Mouse (Mus musculus) heart, postnatal 0 days (tissue): ENCODE measurements around the gene Adar. TPM values are rescaled to one million over a fixed set of nuclear protein-coding genes. Genes with fewer than 3 reads are reported as not detected.

ENCODE experiments used
- ATAC-seq: fragments of 200-750 bp; cut with Nextera tagmentation; 2 replicates; pipeline ENCODE4 v1.8.0; 2017; ENCODE audit warnings: low read depth, moderate number of reproducible peaks, moderate library complexity; ENCODE audit not compliant: insufficient read depth
- DNase-seq: peaks from one replicate; pipeline ENCODE4 v3.0.0-alpha.2; 2016; ENCODE audit warnings: low spot score
- H3K27ac ChIP-seq: fragments of 300-500 bp; sonication (generic); 2 replicates; pipeline ENCODE4 v1.5.1; 2014; ENCODE audit warnings: low read depth, mild to moderate bottlenecking
- H3K27me3 ChIP-seq: fragments of 300-500 bp; sonication (generic); 2 replicates; pipeline ENCODE4 v1.6.1; 2014; ENCODE audit warnings: low read length, mixed read lengths; ENCODE audit not compliant: control insufficient read depth, insufficient read depth
- H3K36me3 ChIP-seq: fragments of 300-500 bp; sonication (generic); replicated peaks from 2 replicates; pipeline ENCODE4 v1.6.1; 2014; ENCODE audit warnings: low read length, mixed read lengths; ENCODE audit not compliant: control insufficient read depth, insufficient read depth
- H3K4me1 ChIP-seq: fragments of 300-500 bp; sonication (generic); 2 replicates; pipeline ENCODE4 v1.6.1; 2014; ENCODE audit warnings: antibody characterized with exemption; ENCODE audit not compliant: control insufficient read depth, insufficient read depth
- H3K4me2 ChIP-seq: fragments of 300-500 bp; sonication (generic); 2 replicates; pipeline ENCODE4 v1.6.1; 2014; ENCODE audit warnings: low read depth, mild to moderate bottlenecking, low read length, moderate library complexity
- H3K4me3 ChIP-seq: fragments of 300-500 bp; sonication (generic); 2 replicates; pipeline ENCODE4 v1.5.1; 2014; ENCODE audit warnings: low read depth, low read length
- H3K9ac ChIP-seq: fragments of 300-500 bp; sonication (generic); replicated peaks from 2 replicates; pipeline ENCODE4 v1.6.1; 2014; ENCODE audit warnings: low read depth, low read length, mixed read lengths
- H3K9me3 ChIP-seq: fragments of 300-500 bp; sonication (generic); replicated peaks from 2 replicates; pipeline ENCODE4 v1.6.1; 2016; ENCODE audit warnings: low read length; ENCODE audit not compliant: control insufficient read depth
- CTCF ChIP-seq: IDR thresholded peaks from 2 replicates; pipeline ENCODE4 v1.5.1; 2016; ENCODE audit warnings: antibody characterized with exemption, control low read depth, low read depth
- EP300 ChIP-seq: IDR thresholded peaks from 2 replicates; pipeline ENCODE4 v1.6.1; 2016; ENCODE audit warnings: antibody characterized with exemption, low read depth
- WGBS: fragments of 180-500 bp; shearing (Covaris S2); extraction: QIAGEN DNeasy Blood & Tissue Kit; methylation state at CpG from one replicate; pipeline ENCODE4 v1.1.7; 2014; 5-methylcytosine and 5-hydroxymethylcytosine counted together
- polyA plus RNA-seq: library from polyadenylated mRNA; unstranded; fragments of >200 nt; fragmentation: Nextera tagmentation; extraction: Ambion mirVana; gene quantifications from 2 replicates; pipeline ENCODE4 v1.2.1, GENCODE M21; 2015
- total RNA-seq: library from RNA; depleted of rRNA; stranded (reverse); fragments of >200 nt; gene quantifications from 2 replicates; pipeline ENCODE4 v1.2.3, GENCODE M21; 2014; ENCODE audit warnings: low replicate concordance

The Adar gene
- total and polyA plus RNA-seq, 2 experiments from 2014 or later: 4.4 to 36.7 TPM

DNA sequence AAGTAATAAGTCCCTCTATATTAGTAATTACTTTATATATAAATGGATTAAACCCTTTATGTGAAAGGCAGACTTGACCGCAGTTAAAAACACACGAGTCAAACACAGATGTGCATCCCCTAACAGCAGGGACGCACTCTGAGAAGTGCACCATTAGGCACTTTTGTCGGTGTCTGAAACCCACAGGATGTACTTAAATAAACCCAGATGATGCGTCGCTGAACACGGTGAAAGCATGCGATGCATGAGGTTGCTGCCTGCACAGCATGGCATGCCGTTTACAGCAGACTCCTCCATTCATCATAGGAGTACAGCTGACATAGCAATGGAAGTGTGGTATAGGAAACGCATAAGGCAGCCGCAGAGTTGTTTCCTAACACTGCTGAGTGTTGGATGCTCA lies 14.4 kb upstream of the Adar start:
- Histone ChIP-seq H3K27ac (no peak overlapping the region), H3K4me1 (no peaks in the 10 kb centered on the region), H3K9me3 (no peaks in the 10 kb centered on the region), H3K4me2 (no peak overlapping the region), H3K27me3 (no peaks in the 10 kb centered on the region), H3K9ac (no peak overlapping the region), H3K4me3 (no peak overlapping the region), H3K36me3 (no peaks in the 10 kb centered on the region)
- TF ChIP-seq CTCF (no peak), EP300 (no peak)
- WGBS: 78% methylated on average over 11 of the region's 11 CpGs
- ATAC-seq: no peak
- DNase-seq: no peak

DNA sequence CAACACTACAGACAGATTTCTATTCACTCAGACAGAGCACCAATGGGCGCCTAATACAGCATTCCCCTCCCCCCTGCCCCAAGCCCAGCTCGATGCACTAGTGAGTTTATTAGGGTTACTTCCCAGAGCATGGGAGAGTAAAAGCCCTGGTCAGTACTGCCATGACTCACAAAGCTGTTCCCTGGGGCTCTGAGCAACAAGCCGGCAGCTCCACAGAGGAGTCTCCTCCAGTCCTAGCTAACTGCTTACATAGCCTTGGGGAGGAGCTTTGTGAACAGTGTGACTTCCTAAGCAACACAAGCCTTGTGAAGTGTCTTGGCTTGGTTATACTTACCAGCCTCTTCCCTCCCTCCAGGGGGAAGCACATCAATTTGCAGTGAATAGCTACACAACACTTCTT lies 11.2 kb upstream of the Adar start:
- no peaks in the 10 kb centered on the region for H3K9me3 ChIP-seq
- H3K4me3 ChIP-seq: no peak overlapping the region
- H3K4me1 ChIP-seq: no peaks in the 10 kb centered on the region
- no peaks in the 10 kb centered on the region for H3K36me3 ChIP-seq
- WGBS: 33% methylated on average over 3 of the region's 3 CpGs
- H3K4me2 ChIP-seq: no peak overlapping the region
- TF ChIP-seq EP300: no peak
- no peak for TF ChIP-seq CTCF
- no peak overlapping the region for H3K9ac ChIP-seq
- H3K27me3 ChIP-seq: no peaks in the 10 kb centered on the region
- ATAC-seq: no peak
- DNase-seq: no peak
- H3K27ac ChIP-seq: no peak overlapping the region

DNA sequence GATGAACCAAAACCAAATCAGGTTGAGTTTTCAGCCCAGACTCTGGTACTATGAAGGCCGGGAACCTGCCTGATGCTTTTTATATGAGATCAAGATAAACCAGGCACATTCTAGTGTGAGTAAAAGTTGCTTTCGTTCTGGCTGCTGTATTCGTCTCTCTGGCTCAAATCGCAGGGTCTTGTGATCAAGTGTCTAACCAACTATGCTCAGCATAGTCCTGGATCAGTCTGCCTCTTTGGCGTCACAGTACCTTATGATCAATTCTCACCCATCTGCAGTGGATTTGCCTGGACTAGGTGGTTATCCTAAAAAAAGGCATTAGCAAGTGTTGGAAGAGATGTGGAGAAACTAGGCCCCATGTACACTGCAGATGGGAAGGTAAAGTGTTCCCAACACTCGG lies 10.8 kb upstream of the Adar start:
- WGBS: 68% methylated on average over 6 of the region's 6 CpGs
- Histone ChIP-seq H3K36me3 (no peaks in the 10 kb centered on the region), H3K4me1 (no peaks in the 10 kb centered on the region), H3K27me3 (no peaks in the 10 kb centered on the region), H3K9ac (no peak overlapping the region), H3K27ac (no peak overlapping the region), H3K4me3 (no peak overlapping the region), H3K9me3 (no peaks in the 10 kb centered on the region), H3K4me2 (no peak overlapping the region)
- no peak for ATAC-seq
- DNase-seq: no peak
- no peak for TF ChIP-seq CTCF

DNA sequence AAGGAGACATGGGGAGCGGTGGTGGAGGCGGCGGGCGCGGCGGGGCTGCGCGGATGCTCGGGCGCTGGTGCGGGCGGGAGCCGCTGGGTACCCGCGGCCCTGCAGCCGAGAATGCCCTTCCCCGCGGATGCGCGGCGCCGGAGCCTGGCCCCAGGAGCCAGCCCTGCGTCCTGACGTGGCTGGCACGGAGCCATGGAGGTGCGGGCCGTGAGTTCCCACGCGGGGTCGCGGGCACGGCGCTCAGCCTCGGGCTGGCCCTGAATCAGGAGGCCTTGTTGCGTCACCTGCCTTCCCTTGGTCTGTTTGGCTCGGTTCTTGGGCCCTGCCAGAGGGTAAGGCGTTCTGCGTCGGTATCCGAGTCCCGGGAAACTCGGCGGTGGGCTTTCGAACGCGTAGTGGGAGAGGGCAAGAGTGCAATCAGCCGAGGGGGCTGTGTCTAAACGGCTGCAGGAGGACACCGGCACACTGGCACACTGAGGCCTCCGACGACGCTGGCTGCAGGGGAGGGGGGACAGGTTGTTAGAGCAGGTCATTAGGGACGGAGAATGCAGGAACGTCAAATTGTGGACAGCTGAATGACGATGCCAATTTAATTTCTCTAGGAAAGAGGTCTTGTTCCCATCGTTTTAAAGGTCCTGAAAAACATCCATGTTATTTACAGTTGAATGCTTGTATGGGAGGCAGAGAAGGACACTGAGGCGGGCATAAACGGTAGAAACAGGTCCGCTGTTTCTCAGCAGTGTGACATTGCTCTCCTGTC lies 565 bp downstream of the Adar start:
- H3K4me2 ChIP-seq: peak overlapping the region; percentile 95
- 2% methylated on average over 57 of the region's 59 CpGs for WGBS
- H3K27ac ChIP-seq: peak overlapping the region; percentile 76

DNA sequence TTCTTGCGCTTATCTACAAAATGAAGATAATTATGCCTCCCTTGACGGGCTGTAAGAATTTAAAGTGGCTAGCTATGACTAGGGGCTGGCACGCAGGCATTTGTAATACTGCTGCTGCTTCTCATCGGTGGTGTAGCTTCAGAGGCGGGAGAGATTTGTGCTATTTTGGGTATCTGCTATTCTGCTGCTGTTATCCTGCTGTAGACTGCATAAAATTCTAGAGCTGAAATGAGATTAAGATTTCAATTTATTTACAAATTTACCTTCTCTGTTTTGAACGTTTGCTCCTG lies 1.1 kb downstream of the Adar start:
- WGBS: 27% methylated on average over 6 of the region's 6 CpGs
- no peaks in the 10 kb centered on the region for H3K9me3 ChIP-seq
- H3K27ac ChIP-seq: peak overlapping the region; percentile 76; the same call in 1 of the 2 replicates
- peak overlapping the region; percentile 95 for H3K4me3 ChIP-seq
- no peak for TF ChIP-seq EP300
- TF ChIP-seq CTCF: no peak
- 0 out of 2 replicates have a peak, but pooled peaks have one; percentile 12 for ATAC-seq
- no peaks in the 10 kb centered on the region for H3K36me3 ChIP-seq
- peak overlapping the region; percentile 87 for H3K9ac ChIP-seq
- H3K27me3 ChIP-seq: no peaks in the 10 kb centered on the region
- H3K4me2 ChIP-seq: peak overlapping the region; percentile 95
- H3K4me1 ChIP-seq: peaks cover 9% of the 10 kb centered on the region
- DNase-seq: no peak

More for the DNA sequence above, 565 bp downstream of the Adar start:
- peak; percentile 67 for ATAC-seq
- no peaks in the 10 kb centered on the region for H3K27me3 ChIP-seq
- peak overlapping the region; percentile 95 for H3K4me3 ChIP-seq
- H3K9me3 ChIP-seq: no peaks in the 10 kb centered on the region
- peak; percentile 30 for DNase-seq
- H3K9ac ChIP-seq: peak overlapping the region; percentile 87
- peaks cover 9% of the 10 kb centered on the region for H3K4me1 ChIP-seq
- TF ChIP-seq EP300: no peak
- TF ChIP-seq CTCF: no peak
- no peaks in the 10 kb centered on the region for H3K36me3 ChIP-seq

DNA sequence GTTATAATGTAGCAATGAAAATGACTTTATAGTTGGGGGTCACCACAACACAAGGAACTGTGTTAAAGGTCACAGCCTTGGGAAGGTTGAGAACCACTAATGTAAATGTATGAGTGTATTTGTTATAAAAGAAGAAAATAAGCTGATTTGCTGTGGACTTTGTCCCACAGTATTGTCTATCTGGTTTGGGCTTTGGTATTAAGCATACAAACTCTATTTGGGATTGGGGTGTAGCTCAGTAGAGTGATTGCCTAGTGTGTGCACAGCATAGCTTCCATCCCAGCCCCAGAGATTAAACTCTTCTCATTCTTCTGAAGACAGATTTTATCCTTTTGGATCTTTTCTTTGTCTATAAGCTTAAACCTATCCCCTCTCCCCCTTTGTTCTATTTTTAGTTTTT lies 7.2 kb downstream of the Adar start:
- DNase-seq (no peak), ATAC-seq (no peak)
- Histone ChIP-seq H3K4me3 (no peak overlapping the region), H3K4me1 (no peaks in the 10 kb centered on the region), H3K9me3 (no peaks in the 10 kb centered on the region), H3K4me2 (no peak overlapping the region), H3K27ac (no peak overlapping the region), H3K9ac (no peak overlapping the region), H3K36me3 (no peaks in the 10 kb centered on the region), H3K27me3 (no peaks in the 10 kb centered on the region)
- no peak for TF ChIP-seq EP300
